Mouse (Mus musculus) lung, adult 2 months (tissue): Measurements from ENCODE around the gene Tha1.

ENCODE experiments used
- CTCF ChIP-seq: fragments of 200-500 bp; IDR thresholded peaks from 2 replicates; pipeline ENCODE4 v1.5.1; 2011; ENCODE audit warnings: mild to moderate bottlenecking, low read length, control low read depth; ENCODE audit not compliant: insufficient read depth
- POLR2A ChIP-seq: fragments of 200-500 bp; IDR thresholded peaks from 2 replicates; pipeline ENCODE4 v1.6.1; 2011; ENCODE audit warnings: low read depth, mild to moderate bottlenecking, control low read depth, low read length, borderline replicate concordance; ENCODE audit errors: extremely low read depth

DNA sequence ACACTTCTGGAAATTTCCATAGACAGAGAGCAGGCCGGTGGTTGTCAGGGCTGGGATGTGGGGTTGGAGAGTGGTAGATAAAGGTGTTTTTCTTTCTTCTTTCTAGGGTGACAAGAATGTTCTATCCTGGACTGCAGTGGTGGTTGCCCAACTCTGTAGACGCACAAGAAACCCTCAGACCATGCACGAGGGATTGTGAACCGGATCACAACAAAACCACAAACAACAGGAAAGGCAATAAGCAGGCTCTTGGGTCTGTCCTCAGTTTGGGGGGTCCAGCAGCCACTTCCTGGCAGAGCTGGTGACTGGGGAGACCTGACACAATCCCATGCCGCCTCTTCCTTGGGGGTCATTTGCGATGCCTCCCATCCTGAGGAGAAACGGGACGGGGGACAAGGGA lies 36.1 kb upstream of the Tha1 start:
- TF ChIP-seq CTCF (no peak), POLR2A (no peak)
